Mouse (Mus musculus) fat pad, adult 2 months (tissue): Measurements from ENCODE around the gene Manf.

Experiments
- DNase-seq: peaks from one replicate; pipeline ENCODE4 v3.0.0-alpha.2; 2011; ENCODE audit warnings: low read depth, low spot score; ENCODE audit errors: extremely low read depth

Gene Manf

DNA sequence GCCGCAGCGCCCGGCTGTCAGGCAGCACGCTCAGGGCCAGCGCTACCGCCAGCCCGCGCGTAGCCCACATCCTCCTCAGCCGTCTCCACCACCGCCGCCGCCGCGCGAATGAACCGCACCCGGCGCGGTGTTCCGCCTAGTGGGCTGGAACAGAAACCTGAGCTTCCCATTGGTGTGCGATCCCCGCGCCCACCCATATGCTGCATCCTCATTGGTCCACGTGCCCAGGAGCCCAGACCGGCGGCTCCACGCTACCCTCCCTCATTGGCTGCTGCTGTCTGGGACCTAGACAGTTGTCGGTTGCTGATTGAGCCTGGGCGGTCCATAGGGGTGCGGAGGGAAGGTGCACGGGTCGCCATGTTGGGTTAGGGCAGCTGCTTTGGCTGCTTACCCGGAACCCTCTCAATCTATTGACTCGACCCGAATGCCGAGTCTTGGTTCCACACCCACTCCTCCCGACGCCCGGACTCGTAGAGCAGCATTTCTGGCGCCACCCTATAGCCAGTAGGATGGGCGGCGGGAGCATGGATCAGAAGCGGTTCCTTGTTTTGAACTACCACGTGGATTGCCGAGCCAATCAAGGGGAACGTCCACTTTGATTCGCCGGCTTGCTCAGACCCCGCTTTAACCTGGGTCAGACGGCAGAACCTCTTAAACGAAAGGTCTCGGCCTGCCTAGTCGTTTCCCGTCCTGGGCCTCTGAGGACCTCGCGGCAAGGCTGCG lies at the start of gene Manf:
Manf (minus strand) TSS at position 151 of the 723 bp plus-strand sequence.
- peak; percentile 78 for DNase-seq

DNA sequence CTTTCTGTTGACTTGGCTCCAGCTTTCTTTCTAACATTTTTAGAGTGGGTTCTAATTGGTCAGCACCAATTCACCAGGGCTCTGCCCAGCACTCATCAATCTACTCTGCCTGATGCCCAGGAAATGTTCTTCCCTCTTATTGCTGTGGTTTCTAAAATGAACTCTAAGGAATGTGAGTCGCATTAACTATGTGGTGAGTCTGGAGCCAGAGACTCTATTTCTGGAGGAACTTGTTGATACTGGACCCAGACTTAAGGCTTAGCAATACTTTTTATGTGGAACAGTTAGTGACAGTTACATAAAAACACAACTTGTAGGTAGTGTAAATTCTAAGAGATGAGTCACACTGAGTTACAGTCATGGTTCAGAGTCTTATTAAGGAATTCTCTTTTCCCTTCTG lies 43.2 kb upstream of the Manf start:
- no peak for DNase-seq

DNA sequence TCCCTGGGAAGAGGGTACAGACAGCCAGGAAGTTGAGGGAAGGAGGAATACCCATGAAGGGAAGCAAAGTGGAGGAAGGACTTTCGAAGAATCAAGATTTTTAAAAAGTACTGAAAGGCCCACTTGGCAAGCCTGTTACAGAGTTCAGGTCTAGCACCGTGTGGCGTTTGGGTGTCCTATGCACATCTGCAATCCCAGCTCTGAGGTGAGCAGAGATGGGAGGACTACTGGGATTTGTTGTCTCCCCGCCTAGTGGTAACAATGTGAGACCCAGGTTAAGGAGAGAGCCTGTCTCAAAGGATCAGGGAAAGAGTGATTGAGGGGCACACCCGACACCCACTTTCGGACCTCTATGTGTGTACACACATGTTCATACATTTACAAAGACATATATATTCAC lies 23.1 kb upstream of the Manf start:
- no peak for DNase-seq

DNA sequence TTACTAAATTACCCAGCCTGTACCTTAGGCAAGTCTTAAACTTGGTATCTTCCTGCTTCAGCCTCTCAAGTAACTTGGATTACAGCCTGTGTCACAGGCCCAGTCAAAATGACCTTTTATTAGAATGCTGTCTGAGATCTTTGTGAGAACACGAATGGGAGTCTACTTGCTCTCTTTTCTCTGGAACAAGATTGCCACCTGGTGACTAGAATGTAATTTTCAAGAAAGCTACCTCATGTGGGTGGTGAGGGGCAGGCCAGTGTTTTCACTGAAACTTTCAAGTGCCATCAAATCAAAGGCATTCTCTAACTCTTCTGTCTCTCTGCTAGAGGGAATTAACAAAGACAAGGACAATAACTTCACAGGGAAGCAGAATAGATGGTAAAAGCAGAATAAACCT lies 22.0 kb upstream of the Manf start:
- DNase-seq, result no peak

DNA sequence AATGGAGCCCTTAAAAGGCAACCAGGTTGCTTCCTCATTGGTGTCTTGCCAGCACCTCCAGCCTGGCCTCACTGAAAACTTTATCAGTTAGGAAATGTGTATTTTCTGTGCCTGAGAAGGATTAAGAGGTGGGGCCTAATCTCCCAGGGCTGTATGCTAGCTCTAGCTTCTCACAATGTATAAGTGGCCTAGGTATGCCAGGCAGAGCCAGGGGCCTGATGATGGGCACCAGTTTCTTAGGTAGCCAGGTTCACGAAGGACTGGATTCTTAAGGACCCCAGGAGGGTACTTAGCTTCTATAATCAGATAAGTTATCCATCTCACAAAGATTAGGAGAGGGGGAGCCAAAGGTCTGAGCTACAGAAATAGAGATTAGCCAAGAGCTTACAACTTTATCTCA lies 19.8 kb upstream of the Manf start:
- no peak for DNase-seq

DNA sequence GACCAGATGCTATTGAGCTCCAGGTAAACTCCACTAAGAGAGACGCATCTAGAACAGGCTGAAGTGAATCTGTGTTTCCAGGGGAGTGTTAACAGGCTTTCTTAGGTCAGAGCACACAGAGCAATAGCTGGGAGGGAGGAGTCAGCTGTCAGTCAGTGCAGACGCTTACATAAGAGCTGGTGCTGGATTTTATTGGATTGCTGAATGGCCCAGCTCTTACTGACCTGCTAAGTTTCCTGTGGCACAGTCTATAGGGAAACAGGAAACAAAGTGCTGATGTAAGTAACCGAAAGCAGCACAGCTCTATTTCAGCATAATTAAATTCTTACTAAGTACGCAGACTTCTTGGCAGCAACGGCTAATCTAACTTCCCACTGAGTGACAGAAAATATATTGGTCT lies 16.9 kb upstream of the Manf start:
- DNase-seq, result no peak

DNA sequence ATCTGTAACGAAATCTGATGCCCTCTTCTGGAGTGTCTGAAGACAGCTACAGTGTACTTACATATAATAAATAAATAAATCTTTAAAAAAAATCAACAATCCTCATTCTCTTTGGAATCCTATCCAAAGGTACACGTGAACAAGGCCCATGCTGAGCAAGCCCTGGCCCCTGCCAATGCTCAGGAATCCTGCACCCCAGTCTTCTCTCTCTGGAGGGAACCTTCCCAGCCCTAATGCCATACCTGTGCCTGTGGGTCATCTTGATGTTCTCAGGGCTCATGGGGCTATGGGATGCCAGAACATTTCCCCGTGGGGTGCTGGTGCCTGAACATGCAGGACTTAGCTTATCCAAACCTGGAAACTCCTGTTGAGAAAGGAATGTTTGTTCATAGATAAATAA lies 16.4 kb upstream of the Manf start:
- DNase-seq, result no peak

DNA sequence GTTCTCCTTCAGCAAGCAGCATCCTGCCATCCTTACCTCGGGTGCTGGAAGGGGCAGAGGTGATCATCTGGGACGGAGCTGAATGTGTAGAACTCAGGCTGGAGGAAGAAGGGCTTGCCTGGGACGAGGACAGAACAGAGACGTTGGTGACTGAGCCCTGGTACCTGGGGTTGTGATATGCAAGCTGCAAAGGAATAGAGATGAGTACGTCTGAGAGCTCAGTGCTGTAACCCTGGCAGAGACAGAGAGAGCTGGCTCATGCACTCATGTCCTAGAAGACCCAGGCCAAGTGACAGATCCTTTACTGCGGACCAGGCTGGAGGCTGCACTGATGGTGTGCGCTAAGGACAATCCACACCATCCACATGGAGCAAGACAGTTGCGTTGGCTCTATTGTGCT lies 14.8 kb upstream of the Manf start:
- DNase-seq, result no peak

DNA sequence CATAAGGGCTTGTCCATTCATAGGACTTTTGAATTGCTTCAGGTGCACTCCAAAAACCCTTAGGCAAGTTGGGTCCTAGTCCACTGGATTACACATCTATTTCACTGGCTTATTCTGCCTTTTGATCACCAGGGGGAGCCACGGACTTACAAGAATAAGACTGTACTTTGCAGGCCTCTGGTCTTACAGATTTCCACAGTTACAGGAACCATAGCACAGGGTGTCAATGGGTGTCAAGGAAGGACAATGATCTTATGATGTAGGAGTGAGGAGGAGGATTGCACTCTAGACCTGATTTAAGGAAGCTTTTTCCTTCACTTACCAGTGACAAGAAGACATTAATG lies 12.0 kb upstream of the Manf start:
- no peak for DNase-seq

DNA sequence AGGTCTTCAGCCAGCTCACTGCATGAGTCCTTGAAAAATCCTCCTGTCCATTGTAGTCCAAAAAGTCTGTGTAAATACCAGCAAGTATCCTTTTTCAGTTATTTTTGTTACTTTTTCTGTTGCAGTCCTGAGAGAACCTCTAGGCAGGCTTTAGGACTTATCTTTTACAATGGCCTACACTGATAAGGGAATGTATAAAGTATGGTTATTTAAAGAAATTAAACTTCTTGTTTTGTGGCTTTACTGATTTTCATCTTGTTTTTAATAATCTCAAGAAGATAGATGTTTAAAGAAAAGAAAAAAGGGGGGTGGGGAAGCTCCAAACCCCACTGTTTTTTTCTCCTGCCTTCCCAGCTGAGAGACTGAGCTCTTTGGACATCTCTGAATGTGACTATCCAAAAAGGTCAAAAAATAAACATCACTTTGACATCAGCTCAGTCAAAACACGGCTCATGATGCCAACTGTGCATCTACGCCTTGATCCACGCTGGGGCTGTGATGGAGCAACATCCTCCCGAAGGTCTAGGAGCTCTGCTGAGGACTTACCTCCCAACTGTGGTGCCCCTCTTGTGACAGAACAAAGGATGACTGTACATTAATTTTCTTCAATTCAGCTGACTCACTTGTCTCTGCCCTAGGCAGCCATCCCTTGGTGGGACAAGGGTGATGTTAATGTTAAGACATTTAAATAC lies 11.5 kb upstream of the Manf start:
- DNase-seq, result no peak

DNA sequence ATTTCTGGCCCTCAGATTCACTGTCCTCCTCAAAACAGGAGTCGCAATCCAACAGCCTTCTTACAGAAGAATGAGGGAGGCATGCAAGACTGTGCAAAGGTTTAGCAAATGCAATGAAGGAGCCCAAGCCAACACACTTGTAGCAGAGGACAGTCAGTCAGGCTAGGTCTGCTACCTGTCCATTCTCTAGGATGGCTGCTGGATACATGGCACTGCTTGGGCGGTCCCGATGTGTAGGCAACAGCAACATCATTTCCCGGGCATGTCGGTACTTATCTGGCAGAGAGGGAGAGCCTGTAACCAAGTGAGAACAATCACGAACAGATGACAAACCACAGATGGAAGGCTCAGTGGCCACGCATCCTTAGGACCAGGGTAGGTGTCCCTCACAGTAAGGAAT lies 9.8 kb upstream of the Manf start:
- DNase-seq, result no peak

DNA sequence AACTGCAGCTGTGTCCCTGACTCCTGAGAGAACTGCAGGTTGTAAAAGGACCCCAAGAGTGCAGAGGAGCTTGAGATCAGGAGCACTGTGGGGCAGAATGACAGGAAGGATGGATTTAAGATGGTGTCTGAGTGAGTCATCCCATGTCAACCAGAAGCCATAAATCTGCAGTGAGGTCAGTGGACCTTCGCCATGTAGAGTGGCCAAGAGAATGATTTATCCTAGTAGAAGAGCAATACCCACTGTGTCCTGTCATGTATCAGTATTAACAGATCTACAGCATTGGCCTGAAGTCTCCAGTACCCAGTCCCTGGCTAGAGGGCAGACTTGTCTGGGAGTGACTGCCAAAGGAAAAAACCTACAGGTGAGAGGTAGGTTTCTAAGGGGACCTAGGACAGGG lies 7.1 kb upstream of the Manf start:
- DNase-seq, result no peak

DNA sequence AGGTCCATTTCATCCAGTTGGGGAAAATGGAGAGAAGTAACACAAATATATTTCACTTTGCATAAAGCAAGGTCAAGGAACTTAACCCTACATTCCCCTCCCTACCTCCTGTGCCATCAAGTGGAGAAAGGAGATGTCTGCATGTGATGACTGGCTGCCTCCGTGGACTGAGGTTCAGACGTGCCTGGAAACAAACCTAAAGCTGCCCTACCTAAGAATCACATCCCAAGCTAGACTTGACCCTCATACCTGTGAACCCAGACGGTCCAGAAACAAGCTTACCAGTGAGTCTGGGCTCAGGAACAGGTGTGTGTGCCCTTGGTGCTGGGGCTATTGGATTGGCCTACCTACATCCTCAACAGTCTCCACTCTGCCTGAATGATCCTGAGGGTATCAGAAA lies 1.5 kb upstream of the Manf start:
- no peak for DNase-seq

DNA sequence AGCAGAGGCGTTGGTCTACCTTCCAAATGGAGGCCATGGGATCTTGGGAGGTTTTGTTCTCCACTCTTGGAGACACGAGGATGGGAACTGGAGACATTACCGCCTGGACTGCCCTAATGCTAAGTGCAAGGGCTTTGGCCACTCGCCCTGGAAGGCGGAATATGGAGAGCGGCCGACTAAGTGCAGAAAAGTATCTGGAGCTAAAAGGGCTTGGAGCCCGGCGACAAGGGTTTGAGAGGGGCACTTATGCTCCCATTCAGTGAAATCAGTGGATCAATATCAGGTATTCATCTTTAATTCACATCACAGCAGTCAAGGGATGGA lies 735 bp upstream of the Manf start:
- DNase-seq, result no peak

DNA sequence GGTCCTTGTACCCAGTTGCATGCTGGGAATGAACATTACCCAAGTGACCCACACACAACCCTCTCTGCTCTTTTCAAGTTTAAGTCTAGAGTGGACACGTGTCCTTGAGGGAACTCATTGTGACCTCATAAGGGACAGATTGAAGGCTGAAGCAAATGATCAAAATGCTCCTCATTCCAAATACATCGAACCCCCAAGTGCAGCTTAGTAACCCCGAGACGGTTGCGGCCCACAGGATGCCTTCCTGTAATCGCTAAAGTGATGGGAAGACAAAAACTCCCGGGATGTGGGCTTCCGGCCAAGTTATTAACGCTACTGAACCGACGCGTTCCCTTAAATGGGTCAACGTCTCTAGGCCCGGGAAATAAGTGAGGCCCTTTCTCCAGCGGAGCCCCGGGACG lies 438 bp downstream of the Manf start:
- DNase-seq, result no peak

DNA sequence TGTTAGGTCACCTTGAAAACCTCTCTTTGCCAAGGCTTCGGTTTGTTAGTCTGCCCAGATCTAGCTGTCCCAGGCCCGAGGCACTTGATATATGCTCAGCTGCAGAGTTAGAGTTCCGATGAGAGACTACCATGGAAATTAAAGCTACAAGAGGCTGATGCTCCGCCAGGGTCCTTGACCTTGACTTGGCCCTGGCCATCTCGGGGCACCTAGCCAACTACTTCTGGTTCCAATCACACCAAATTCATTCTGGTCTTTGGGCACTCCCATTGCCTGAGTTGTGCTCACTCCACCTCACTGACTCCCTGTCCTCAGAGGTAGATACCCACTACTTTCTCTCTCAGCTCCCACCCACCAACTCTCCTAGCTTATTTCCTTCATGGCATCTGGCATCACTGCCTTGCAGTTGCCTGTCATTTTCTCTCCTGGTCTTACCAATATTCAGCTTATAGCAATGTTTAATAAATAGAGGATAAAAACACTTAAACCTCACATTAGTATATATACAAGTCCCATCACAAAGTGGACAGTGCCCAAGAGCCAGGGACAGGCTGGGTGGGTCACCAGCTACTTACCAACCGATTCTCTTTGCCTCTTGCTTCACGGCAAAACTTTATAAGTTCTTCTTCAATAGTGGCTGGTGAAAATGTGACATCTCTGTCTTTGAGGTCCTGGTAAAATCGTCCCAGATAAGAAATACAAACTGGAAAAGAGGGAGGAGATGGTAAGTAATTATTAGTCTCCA lies 1.1 kb downstream of the Manf start:
- DNase-seq, result no peak

DNA sequence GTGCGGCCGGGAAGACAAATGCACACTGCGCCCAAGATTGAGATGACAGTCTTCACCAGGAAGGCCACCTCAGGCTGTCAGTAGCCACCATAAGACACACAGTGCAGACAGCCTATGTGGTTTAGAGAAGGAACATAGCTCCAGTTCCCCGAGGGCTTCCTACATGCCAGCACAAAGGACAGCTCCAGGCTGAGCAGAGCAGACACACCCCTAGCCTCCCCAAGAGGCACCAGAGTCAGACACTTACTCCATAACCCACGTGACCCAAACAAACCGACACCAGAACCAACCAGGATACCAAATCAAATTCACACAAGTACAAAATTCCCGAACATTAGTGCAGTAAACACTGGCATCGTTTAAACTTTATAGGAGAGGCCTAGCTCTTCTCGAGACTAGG lies 2.5 kb downstream of the Manf start:
- no peak for DNase-seq

DNA sequence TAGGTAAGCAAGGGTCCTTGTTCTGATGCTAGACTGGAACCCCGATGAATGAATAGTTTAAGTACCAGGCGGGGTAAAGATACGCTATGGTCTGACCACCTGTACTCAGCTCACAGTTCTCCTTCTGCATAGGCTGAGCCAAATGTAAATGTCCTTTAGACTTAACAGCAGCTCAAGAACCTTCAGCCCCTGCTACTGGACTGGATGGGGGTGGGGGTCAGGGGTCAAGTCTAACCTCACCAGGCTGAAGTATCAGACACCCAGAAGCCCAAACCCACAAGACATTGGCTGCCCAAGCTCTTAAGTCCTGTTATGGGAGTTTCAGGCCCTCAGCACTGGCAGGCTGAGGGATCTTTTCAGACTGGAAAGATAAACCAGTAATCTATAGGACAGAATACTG lies 3.4 kb downstream of the Manf start:
- DNase-seq, result no peak

DNA sequence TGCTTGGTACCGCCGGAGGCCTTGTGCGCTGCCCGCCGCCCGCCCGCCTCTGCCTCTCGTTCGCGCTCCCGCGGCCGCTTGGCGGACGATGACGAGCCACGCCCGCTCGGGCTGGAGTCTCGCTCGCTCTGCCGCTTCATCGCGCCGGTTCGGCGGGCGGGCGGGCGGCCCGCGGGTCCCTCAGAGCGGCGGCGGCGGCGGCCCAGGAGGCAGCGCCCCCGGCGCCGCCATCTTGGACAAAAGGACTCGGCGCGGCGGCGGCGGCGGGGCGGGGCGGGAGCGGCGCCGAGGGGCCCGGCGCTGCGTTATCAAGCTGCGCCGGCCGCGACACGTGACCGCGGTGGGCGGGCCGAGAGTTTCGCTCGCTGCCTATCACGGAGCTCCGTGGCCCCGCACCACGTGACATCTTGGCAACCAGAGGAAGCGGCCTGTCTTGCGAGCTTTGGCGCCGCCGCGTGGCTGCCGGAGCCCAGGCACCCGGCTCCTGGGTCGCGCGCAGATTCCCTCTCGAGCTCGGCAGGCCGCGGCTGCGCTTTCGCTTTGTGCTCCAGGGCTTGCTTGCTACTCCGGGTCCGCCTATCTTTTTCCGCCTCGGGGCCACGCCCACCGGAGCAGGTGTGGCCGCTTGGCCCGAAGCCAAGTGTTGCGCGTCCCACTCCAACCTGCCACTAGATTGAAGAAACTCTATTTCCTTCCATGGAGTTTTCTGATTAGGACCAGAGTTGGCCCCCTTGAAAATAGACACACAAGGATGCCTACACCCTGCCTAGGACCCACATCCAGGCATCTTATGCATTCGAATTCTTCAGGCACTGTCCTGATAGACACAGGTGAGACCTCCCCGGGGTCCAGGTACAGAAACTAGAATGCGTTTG lies 4.7 kb downstream of the Manf start, which contains the start of gene Rbm15b:
Rbm15b (minus strand) TSS at position 601 of the 875 bp plus-strand sequence.
- DNase-seq, result peak; percentile 57

DNA sequence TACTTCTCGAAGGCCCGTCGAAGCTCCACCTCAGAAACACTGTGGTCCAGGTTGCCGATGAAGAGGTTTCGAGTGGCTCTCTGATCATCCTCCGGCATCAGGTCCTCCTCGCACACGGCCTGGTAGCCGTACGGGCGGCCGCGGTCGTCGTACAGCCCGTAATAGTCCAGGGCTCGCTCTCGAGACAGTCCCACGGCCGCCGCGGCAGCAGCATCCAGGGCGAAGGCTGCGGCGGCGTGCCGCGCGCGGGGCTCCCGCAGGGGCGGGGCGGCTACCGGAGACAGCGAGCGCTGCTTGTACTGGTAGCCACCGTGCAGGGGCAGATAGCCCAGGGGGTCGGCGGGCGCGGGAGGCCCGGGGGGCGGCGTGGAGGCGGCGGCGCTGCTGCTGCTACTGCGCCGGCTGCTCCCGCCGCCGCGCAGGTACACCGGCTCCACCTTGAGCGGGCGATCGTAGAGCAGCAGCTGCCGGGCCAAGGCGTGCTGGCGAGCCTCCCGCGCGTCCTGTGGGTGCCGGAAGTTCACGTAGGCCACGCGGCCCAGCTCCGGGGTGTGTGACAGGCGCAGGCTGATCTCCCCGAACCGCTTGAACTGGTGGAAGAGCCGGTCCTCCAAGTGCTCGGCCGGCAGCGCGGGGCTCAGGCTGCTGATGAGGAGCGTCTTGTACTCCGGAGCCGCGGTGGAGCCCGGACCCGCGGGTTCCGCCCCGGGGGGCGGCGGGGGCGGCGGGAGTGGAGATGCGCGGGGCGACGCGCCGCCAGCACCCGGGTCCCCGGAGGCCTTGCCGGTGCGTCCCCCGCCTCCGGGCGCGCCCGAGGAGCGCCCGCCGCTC lies 5.7 kb downstream of the Manf start:
- no peak for DNase-seq
